Mouse (Mus musculus): ENCODE results near the gene Gm28230. TPM values are rescaled to one million over a fixed set of nuclear protein-coding genes. Genes with fewer than 3 reads are reported as not detected.
A peak's percentile ranks its signal among the peaks of the same experiment; 100 is the strongest.

The Gm28230 gene
- total RNA-seq, 4 experiments from 2014 or later, result not detected

DNA sequence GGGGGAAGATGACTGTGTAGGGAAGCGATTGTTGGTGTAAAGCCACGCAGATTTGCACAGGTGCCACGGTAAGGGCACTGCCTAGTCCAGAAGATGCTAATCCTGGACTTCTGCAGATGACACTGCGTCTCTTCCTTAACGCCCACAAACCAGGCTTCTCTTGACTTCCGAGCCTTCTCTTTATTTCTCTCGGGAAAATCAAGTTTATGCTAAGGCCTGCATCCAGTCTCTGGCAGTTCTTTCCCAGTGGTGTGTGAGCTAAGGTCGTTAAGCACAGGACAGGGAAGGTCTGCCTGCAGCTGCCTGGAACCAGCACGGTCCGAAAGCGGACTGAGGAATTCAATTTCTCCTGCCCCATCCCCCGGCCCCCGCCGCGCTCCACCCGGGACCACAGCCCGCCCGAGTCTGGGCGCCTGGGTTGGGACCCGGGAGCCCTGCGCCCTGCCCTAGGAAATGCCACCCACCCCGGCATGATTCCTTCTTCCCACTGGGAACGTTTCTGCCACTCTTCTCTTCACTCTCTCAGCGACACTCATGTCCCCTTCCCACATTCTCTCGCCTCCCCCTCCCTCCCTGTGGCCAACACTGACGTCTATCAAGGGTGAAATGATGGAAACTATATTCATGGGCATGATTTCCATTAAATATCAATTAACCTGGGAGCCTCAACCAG, 22.7 kb upstream of the Gm28230 start:
- no peak for DNase-seq (ENCODE audit: low spot score)

DNA sequence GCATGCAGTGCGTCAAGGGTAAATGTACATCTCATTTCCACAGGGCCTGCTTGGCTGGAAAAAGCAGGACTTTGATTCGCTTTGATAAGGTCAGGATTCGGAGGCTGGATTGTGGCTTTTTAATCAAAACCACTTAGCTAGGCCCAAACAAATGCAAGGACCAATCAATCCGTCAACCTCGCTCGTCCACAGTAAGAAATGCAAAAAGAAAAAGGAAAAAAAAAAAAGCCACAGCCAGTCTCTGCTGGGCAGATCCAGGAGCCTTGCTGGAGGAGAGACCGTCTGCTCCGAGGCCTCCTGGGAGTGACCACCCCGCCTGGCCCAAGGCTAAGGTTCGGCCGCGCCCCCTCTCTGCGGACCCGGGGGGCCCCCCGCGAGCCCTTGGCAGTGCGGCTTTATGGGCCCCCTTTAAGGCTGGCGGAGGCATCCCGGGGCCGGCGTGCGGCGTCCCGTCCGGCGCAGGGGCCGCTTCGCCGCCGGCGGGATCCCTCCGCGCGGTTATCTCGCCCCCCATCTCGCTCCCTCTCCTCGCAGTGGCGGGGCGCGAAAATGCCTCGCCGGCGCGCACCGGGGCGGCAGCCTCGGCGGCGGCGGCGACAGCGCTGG, 22.0 kb upstream of the Gm28230 start, which contains the start of gene Hoxd8:
Gene Hoxd8 (plus strand): TSS at position 223 of the 606 bp plus-strand sequence.
- no peak for DNase-seq (ENCODE audit: low spot score)

DNA sequence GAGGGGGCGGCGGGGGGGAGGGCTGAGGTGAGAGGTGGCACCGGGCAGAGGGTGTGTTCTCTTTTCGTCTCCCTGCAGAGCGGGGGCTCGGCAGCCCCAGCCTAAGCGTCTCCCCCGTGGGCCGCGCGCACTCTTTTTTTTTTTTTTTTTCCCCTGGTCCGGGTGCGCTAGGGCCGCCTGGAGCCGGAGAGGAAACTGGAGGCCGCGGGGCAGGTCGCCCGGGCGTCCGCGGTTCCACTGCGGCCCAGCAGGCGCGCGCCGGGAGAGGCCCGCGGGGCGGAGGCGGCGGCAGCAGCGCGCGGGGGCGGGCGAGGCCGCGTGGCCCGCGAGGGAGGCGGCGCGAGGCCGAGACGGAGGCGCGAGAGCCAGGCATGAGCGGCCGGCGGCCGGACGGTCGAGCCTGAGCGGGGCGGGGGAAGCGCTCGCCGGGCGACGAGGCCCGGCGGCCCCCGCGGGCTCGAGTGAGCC, 21.5 kb upstream of the Gm28230 start:
- DNase-seq (ENCODE audit: low spot score), result no peak

DNA sequence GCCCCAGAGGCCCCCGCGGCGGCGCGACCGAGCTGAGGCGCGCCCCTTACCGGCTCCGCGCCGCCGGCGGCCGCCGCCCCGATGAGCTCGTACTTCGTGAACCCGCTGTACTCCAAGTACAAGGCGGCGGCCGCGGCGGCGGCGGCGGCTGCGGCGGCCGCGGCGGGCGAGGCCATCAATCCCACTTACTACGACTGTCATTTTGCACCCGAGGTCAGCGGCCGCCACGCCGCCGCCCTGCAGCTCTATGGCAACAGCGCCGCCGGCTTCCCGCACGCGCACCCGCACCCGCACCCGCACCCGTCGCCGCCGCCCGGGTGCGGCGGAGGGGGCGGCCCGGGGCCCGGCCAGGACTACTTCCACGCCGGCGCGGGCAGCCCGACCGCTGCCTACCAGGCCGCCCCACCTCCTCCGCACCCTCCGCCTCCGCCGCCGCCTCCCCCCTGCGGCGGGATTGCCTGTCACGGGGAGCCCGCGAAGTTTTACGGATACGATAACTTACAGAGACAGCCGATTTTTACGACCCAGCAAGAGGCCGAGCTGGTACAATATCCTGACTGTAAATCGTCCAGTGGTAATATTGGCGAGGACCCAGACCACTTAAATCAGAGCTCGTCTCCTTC, 20.9 kb upstream of the Gm28230 start:
- no peak for DNase-seq (ENCODE audit: low spot score)

DNA sequence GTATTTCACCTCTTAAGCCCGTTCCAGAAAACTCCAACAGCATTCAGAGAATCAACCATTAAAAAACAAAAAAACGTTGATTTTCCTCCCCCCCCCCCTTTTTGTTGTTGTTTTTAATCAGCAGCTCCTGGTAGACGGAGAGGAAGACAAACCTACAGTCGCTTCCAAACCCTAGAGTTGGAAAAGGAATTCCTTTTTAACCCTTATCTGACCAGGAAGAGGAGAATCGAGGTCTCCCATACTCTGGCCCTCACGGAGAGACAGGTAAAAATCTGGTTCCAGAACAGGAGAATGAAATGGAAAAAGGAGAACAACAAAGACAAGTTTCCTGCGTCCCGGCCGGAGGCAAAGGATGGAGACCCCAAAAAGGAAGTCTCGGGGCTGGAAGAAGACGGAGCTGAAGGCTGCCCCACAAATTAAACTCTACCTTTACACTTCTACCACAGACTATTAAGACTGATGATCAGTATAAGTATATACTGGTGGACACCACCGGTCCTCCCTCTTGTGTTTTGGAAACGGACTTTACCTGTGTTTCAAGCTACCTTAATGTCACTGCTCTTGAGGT, 20.1 kb upstream of the Gm28230 start:
- no peak for DNase-seq (ENCODE audit: low spot score)

DNA sequence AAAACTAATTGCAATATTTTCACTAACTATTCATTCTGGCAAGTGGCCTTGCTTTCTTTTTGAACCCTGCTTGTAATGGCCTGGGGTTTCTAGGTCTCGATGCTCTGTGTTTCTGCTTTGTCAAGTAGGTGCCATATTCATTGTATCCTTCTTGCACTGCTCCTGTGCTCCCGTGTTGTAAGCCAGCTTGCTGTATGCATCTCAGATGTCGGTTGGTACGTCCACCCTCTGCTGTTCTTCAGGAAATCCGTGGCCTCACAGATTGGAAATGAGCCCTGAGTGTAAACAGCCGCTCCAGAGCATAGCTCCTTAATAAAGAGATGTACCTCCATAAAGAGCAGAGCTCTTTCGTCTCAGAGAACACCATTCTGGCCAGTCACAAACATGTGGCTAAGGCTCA, 18.9 kb upstream of the Gm28230 start:
- DNase-seq (ENCODE audit: low spot score), result no peak

DNA sequence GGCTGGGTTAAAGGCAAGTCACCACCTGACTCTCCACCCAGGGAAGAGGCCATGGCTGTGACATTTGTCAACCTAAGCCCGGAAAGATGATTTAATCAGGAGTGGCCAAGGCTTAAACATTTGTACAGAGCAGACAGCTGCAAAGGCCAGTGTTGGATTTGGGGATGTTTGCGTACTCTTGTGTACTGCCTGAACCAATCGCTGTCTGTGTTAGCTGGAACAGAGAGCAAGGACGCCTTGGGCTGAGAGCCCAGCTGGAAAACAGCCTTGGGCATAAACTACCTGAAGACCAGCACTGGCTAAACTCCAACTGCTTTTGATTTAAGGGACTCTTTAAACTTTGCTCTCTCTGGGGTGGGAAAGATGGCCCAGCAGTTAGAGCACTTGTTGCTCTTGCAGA, 17.9 kb upstream of the Gm28230 start:
- DNase-seq (ENCODE audit: low spot score), result no peak

DNA sequence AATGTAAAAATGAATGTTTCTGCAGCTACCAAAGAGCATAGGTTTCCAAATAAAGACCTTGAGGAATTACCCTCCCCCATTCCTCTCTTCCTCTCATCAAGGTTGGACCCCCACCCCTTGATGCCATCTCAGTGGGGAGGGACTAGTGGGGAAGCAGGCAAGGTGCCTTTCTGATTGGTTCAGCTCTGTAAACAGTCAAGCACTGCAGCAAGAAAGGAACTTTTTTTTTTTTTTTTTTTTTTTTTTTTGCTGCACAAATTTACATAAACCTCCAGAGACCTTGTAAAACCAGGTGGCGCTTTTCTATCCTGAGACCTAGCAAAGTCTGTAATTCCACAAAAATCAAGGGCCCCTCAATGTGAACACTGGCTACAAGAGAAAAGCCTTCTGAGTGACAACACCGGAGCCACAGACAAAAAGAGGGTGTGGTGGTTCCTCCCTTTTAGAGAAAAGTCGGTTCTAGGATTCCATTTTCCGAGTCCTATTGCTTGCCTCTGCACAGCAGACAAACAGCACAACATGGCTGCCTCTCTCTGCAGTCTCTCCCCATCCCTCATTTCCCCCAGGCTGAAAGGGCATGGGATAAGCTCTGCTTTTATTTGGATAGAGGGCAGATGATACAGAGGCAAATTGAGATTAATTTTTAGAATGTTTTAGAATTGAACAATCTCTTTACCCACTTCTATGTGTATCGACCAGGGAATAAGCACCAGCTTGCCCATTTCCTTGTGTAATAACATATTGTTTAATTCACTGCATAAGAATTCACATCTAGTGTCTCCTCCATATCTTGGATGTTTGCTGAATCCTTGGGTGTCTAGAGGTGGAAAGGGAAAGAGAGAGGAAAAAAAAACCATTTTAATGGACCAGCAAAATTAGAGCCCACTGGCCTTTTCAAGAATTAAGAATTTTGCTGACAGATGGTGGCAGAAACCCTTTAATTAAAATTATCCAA, 16.8 kb upstream of the Gm28230 start:
- DNase-seq (ENCODE audit: low spot score), result no peak

DNA sequence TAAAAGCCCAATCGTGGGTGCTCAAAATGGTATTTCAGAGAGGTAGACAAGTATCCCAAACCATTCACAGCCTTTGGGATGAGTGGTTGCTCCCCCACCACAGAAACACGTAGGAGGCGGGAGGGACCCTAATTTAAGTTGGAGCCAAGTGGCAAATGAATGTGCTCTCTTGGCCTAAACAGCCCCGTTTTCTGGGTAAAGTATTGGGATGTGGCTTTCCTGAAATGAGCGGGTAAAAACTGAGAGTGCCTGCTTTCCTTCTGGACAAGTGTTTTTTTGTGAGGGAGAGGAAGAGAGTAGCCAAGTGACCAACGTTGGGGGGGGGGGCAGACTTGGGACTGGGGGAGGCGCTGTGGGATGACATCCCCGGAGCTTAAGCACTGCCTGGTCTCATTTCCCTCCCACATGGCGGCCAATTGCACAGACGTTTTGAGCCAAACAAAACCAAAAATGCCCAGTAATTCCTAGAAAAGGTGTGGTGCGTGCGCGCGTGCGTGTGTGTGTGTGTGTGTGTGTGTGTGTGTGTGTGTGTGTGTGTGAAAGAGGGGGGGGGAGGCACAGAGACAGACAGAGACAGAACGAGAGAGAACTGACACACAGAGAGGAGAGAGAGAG, 15.5 kb upstream of the Gm28230 start:
- no peak for DNase-seq (ENCODE audit: low spot score)

DNA sequence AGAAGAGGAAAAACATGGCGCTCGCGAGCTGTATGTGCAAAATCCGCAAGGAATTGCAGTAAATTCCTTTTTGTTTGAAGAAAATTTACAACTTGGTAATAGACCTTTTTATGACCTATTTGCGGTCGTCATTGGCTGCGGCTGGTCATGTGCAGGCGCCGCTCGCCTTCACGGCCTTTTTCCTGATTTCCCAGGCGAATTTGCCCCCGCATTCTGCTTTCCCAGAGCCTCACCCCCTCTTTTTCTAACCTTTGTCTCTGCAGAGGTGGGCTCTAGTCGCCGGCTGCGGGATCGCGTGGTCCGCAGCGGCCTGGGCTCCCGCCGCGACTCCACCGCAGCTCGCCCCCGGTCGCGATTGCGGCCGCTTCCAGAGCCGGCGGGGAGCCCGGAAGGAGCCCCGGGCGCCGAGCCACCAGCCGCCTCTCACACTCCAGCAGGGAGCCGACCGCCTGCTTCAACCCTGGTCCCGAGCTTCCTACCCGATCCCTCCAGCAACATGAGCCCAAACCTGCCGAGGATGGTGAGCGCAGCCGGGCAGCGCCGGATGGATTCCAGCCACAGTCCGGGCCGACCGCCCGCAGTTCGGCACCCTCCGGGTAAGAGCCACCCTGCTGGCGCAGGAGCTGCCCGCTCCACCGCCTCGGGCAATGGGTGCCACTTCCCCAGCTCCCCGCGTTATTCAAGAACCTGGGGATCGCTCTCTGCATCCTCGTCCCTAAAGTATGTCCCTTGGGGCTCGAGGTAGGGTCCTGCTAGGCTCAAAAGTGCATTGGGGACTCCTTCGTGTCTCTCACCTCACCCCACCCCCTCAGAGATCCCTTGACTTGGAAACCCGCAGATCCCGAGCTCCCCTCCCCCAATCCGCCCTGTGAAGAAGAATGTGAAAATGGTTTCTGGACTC, 14.6 kb upstream of the Gm28230 start, which contains the start of the genes Hoxd3 and Hoxd4:
Gene Hoxd3 (plus strand): TSS at position 207 of the 901 bp plus-strand sequence.
Gene Hoxd4 (plus strand): TSS at position 209 of the 901 bp plus-strand sequence.
- no peak for DNase-seq (ENCODE audit: low spot score)

DNA sequence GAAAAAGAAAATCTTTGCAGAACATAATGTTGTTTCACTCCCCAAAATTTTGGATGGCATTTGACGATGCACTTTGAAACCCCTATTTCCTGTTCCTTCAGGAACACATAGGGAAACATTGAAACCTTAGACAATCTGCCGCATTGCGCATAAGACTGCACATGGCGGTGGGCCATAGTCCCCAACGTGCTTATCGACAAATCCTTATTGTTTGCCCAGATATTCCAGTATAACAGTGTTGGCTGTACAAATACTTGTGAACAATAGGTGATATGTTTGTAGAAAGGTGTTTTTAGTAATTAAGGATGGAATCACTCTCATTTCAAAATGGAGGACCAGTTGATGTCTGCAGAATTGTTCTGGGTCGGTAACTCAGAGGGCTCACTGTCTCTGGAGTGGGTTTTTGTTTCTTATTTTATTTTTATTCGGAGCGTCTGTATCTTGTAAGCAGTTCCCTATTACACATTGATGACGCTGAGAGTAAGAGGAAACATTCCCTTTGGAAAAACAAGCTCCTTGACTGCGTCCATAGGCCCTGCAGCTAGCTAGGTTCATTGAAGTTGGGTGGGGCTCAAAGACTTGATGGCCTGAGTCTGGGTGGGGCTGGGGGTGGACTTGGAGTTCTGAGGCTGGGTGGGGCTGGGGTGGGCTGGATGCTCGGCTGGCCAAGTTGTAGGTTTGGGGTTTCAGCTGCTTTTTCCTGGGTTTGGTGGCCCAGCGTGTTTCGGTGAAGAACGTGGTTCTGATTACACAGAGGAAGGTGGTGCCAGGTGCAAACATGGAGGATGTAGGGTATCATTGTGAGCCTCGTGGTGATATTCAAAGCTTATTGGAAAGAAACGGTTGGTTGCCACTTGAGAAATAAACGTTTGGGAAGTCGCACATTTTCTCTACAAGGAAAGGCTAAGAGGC, 13.0 kb upstream of the Gm28230 start:
- no peak for DNase-seq (ENCODE audit: low spot score)

DNA sequence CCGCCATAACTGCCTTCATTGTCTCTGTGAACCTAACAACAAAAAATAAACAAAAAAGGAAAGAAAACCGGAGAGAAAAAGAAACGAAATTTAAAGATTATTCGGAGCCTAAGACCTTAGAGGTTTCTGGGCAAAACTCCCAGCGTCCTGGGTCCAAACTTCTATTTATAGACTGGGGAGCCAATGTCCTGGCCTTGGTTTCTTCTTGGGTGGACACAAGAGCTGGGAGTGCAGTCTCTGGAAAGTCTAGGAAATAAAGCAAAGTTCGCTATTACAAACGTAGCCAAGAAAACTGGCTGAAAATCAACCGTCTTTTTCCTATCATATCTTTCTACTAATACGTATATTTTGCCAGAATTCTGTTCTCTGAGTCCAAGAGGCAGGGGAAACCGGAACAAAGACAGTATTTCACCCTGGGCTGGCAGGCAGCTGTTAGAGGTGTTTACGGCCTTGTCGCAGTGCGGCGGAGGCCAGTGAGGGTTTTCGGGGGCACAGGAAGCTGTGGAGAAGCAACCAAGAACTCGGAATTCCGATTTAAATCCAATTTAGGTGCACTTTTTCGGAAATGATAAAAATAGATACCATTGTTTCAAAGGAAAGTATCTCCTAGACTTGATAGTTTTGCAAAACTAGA, 12.3 kb upstream of the Gm28230 start:
- DNase-seq (ENCODE audit: low spot score), result no peak

DNA sequence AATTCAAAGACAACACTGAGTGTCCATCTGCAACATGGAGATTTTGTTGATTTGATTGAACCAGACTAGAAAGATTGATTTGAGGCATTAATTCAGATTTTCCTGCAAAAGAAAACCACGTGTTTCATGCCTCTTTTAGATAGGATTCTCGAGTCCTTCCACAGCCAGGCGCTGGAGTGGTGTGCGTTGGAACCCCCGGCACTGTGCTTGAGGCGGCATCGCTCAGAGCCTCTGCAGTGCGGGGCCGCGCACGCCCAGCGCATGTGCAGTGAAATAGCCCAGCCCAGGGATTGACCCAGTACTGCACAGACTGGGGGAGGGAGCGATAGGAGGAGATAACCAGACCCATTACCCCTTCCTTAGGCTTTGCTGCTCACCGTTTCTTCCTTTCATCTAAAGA, 11.6 kb upstream of the Gm28230 start:
- DNase-seq (ENCODE audit: low spot score), result no peak

DNA sequence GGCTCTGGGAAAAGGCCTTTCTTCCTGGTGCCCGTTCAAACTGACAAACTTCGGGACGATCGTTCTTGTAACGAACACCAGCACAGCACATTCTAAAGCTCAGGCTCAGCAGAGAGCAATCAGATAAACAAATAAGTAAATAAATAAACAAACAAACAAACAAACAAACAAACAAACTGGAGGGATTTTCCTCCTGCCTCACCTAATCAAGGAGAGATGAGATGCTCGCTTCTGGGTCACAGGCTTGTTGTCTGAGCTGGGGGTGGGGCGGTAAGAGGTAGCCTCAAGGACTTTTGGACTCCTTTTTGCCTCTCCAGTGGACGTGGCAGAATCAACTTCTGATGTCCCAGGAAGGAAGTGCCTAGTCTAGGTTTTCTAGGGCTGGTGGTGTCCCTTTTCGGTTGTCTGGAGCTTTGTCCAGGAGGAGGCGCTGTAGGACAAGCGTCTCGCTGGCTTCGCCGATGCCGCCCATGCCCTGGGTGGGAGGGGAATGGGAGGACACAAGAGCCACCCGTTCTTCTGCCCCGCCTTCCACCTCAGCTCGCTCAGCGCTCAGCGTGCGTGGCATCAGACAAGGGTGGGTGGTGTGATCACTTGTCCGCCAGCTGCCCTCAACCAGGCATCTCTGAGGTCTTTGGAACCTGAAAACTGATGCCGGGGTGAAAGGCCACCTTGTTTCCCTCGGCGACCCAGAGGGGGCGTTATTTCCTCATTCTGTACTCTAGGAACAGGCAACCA, 10.9 kb upstream of the Gm28230 start:
- DNase-seq (ENCODE audit: low spot score), result peak; percentile 84

DNA sequence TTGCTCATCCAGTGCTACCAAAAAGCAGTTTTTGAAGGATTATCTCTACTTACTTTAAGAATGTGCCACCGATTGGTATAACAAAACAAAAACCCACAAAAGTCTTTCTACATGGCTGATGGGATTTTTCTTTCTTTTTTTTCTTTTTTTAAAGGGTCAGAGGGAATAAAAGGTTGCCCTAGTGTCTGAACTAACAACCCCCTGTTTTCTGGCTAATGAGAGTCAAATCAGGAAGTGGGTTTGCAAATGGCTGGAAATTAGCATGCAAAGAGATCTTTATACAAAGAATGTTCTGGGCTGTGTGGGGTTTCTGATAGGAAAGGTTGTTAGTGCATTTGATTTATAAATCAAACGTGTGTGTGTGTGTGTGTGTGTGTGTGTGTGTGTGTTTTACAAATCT, 6.1 kb upstream of the Gm28230 start:
- no peak for DNase-seq (ENCODE audit: low spot score)

DNA sequence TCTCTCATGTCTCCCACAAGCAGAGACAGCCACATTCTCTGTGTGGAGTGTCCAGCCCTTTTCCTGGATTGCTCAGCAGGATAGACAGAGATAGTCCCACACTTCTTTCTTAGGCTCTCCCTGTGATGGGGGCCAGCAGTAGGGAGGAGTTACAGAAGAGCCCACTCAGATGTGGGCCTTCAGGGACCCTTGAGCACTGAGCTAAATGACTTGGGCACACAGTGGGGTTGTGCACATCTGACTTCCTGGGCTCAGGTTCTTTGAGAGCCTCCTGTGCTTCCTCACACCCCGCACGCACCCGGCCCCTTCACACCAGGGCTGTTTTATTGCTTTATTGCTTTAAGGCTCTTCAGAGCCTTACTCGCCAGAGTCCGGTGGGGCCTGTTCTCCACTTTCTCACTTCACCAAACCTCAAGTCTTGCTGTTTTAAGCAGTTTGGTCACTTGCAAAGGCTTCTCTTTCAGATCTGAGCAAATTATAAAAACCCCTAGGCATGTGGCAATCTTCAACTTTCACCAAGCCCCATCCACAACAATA, 5.5 kb upstream of the Gm28230 start:
- DNase-seq (ENCODE audit: low spot score), result no peak

DNA sequence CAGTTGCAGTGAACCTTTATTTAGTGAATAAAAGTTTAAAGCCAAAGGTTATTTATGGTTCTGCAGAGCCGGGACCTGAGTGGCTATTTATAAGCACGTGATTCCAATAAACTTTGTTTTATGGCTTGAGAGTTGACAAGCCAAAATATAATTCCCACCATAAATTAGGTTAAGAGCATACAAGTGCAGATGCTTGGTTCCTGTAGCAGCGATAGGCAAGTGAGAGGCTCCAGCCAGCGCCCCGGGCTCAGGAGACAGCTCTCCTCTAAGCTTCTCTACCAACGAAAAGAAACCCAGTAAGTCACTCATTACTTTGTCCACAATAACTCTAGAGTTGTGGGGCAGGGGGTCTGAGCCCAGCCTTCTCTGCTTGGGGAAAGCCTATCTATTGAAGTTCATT, 4.6 kb upstream of the Gm28230 start:
- DNase-seq (ENCODE audit: low spot score), result no peak
